Mouse (Mus musculus) thymus, postnatal 14 days (tissue): ENCODE results near the gene Susd6.

Experiments
- DNase-seq: peaks from one replicate; pipeline ENCODE4 v3.0.0; 2021

Gene Susd6

GRCm38 (mm10) chr12:80789849-80790694 is at the start of gene Susd6:
TSS of gene Susd6 (plus strand) at chr12:80790510.
- DNase-seq, result peak; percentile 100

DNA sequence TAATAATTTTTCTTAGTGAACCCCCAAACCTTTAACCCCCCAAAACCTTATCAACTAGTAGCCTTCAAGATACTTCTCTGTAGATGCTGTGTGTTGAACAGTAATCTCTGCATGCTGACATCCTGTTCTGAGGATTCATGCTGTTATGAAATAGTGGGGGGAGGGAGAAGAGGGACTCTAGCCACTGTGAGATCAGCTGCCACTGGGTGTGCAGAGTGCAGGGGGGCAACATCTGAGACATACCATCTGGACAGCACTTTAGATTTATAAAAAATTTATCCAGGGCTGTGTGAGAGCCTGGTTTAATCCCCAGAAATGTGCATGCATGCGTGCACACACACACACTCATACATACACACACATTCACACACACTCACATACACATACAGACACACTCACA is 45.7 kb upstream of the Susd6 start:
- DNase-seq, result no peak

DNA sequence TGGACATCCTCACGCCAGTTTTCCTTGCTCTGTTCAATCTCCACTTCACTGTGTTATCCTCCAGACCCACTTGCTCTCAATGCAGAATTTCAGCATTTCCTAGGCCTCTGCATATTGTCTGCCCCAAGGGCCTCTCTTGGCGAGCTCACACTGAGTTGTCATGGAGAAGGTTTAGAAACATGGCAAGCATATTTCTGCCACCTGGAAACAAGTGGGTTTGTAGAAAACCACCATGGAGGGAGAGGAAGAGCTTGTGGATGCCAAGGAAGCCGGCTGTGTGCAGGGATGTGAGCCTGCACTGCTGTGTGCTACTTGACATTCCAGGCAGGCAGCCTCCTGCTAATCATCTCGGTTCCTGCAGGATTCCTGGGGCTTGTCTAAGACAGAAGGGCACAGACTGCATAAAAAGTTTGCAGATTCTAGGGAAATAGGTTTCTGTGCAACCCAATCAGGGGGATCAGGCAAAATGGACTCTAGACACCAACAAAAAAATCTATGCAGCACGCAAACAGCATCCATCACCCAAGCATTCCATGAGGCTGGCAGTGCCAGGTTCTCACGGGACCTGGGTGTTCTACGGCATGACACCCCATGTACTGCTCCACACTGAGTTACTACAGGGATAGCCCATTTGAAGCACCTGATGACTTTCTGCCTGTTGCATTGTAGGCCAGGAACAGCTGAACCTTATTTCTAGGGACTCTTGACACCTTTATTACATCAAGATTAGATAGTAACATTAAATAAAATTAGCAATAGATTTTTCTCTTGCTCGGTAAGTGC is 44.1 kb upstream of the Susd6 start:
- no peak for DNase-seq

- DNase-seq, result no peak
Measured at GRCm38 (mm10) chr12:80751556-80751955, 38.8 kb upstream of the Susd6 start.

- peak; percentile 76 for DNase-seq
Measured at GRCm38 (mm10) chr12:80757751-80758558, 32.4 kb upstream of the Susd6 start.

GRCm38 (mm10) chr12:80758559-80759386 is 31.5 kb upstream of the Susd6 start:
- peak; percentile 42 for DNase-seq

GRCm38 (mm10) chr12:80759387-80759712 is 31.0 kb upstream of the Susd6 start:
- no peak for DNase-seq

- DNase-seq, result no peak
Measured at GRCm38 (mm10) chr12:80759713-80760395, 30.5 kb upstream of the Susd6 start.

- DNase-seq, result peak; percentile 88
Measured at GRCm38 (mm10) chr12:80760396-80760801, 29.9 kb upstream of the Susd6 start, which contains the start of gene Ccdc177. TSS of gene Ccdc177 (minus strand) at chr12:80760687.

GRCm38 (mm10) chr12:80762982-80763381 is 27.3 kb upstream of the Susd6 start:
- no peak for DNase-seq

DNA sequence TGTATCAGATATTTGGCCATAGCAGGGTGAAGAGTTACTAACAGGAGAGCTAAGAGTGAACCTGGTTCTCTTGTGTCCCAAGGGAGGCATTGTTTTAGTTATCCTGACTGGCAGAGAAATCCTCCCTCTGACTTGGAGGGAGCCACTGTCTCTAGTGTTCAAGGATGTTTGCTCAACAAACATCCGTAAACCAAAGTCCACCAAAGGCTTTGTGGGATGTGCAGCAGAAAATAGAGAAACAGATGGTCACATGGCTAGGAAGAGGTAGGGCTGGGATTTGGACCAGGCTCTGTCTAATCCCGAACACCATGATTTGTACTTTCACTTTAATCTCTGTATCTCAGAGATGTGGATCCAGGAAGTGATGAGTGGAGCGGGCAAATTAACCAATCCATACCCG is 26.2 kb upstream of the Susd6 start:
- DNase-seq, result no peak

- peak; percentile 67 for DNase-seq
Measured at GRCm38 (mm10) chr12:80769697-80770096, 20.6 kb upstream of the Susd6 start.

GRCm38 (mm10) chr12:80774786-80775185 is 15.5 kb upstream of the Susd6 start:
- no peak for DNase-seq

DNA sequence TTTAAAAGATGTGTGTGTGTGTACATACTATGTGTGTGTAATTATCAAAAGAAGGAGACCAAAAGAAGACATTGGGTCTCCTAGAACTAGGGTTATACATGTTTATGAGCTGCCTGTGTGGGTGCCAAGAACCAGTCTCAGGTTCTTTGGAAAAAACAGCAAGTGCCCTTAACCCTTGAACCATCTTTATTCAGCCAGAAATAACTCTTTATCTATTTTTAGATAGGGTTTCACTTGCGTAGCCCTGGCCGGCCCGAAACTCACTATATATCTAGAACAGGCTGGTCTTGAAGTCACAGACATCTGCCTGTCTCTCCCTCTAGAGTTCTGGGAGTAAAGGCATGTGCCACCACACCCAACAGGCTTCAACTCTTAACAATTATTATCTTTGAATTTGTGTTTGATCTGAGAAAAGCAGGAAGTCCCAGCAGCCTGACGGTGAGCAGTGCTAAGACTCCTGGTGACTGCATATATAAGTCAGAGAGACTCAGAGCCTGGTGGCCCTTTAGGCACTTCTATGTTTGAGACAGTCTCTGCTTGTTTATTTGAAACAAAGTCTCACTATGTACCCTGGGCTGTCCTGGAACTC is 14.2 kb upstream of the Susd6 start:
- DNase-seq, result no peak

- DNase-seq, result peak; percentile 25
Measured at GRCm38 (mm10) chr12:80778188-80778936, 11.9 kb upstream of the Susd6 start.

DNA sequence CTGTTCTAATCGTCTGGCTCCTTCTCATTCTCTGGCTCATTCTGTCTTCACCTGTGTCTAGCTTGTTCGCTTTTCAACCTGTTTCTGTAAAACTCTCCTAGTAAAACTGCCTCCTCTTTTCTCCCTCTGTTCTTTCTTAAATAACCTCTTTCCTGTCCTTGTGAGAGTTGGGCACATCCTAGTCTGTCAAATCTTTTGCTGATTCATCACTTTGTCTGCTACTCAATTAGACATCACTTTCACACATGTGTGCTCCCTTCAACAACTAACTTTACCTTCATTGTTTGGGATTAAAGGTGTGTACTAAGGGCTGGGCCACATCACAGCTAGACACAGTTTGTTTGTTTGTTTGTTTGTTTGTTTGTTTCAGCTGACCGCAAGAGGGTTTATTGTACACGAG is 10.6 kb upstream of the Susd6 start:
- no peak for DNase-seq

DNA sequence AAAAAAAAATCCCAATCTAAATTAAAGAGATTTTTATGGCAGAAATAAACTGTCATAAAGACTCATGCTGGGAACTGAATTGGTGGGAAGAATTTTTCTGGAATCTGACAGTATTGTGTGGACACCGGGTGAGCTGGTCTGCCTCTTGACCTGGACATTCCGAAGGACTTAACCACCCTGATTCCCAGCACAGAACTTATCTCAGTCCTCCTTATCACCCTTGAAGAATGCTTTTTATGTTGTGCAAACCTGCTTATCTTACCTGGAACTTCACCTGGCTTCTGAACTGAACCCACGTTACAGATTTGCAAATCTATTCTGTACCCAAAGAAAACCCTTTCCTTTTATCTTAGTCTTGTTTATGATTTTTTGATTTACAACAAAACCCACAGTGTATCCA is 8.1 kb upstream of the Susd6 start:
- no peak for DNase-seq

DNA sequence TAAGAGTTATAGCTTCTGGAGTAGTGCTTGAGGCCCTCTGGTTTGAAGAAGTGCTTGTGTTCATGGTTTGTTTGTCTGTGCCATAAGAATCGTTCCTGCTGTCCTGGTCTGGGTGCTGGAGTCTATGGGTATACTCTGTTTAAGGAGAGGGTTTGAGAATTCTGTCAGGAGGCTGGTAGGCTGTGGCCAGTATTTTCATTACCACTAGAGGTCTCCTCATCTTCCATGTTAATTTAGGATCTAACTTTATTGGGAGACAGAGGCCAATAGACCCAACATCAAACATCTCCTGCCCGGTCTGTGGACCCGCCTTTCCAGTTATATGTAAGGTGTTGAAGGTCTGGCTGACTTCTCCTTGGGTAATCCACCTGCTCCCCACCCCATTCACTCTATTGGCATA is 7.4 kb upstream of the Susd6 start:
- no peak for DNase-seq

DNA sequence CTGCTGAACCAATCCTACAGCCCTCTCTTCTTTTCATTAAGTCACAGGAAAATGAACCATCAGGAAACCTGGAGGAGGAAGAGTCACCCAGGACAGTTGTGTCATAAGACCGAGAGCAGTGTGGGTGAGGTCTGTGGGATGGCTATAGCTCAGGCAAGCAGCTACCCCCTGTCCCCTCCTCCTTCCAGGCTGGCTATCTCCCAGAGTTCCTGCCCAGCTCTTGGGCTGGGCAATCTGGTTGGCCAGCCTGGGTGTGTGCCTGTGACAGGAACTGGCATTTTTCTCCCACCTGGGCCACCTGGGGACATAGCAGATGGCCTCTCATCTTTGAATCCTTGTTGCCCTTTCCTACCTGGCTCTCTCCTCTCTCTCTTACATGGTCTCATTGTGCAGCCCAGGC is 6.4 kb upstream of the Susd6 start:
- DNase-seq, result no peak

GRCm38 (mm10) chr12:80785005-80785404 is 5.3 kb upstream of the Susd6 start:
- no peak for DNase-seq

DNA sequence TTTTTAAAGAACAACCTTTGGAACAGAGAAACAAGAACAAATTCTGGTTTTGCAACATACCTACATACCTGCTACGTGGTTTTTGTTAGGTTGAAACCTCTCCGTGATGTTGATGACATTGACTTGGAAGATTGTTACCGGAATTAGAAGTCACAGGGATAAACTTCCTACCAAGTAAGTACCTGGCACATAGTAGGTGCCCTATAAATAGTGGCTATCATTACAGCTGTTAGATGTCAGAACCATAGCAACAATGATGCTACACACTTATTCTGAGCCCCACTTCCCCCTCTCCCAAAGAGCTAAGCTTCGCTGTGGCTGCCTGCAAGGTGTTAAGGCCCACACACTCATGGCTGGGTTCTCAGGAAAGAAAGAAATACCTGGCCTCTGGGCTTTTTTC is 4.7 kb upstream of the Susd6 start:
- no peak for DNase-seq
